Mouse (Mus musculus) brain, embryonic 14.5 days (tissue): ENCODE data around the gene Rasal3. TPM values are rescaled to one million over a fixed set of nuclear protein-coding genes. Genes with fewer than 3 reads are reported as not detected.

ENCODE experiments used
- DNase-seq: peaks from one replicate; pipeline ENCODE4 v3.0.0-alpha.2; 2011; ENCODE audit warnings: low read depth
- CTCF ChIP-seq: fragments of 200-500 bp; IDR thresholded peaks from 2 replicates; pipeline ENCODE4 v1.5.1; 2012; ENCODE audit warnings: inconsistent platforms, mild to moderate bottlenecking, moderate library complexity, borderline replicate concordance; ENCODE audit not compliant: insufficient read depth, insufficient read length; ENCODE audit errors: extremely low read depth
- POLR2A ChIP-seq: fragments of 200-500 bp; IDR thresholded peaks from 2 replicates; pipeline ENCODE4 v1.6.1; 2012; ENCODE audit warnings: mild to moderate bottlenecking, inconsistent platforms, borderline replicate concordance; ENCODE audit not compliant: poor library complexity, insufficient read depth, insufficient read length, severe bottlenecking; ENCODE audit errors: extremely low read depth
- polyA plus RNA-seq: library from polyadenylated mRNA; depleted of rRNA; stranded (reverse); fragments of >200 nt; gene quantifications from 2 replicates; pipeline ENCODE4 v1.2.3, GENCODE M21; 2012

The Rasal3 gene
- polyA plus RNA-seq, 1 experiment: 0.63 TPM

DNA sequence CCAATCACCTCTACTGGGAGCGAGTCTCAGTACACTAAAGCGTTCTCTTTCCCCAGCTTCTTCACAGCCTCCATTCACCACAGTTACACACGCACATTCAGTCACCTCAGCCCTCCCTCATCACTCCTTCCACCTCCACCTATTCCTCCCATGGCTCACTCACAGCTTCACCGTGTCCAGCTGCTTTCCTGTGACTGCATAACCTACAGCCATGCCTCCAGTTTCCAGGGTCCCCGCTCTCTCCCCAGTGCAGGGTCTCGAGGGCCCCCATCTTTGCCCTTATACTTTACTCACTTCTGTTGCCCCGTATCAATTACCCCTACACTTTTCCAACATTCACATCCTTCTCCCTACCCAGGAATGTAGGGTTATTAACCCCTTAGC is 15.4 kb downstream of the Rasal3 start:
- no peak for DNase-seq
- no peak for TF ChIP-seq CTCF
- TF ChIP-seq POLR2A: no peak

DNA sequence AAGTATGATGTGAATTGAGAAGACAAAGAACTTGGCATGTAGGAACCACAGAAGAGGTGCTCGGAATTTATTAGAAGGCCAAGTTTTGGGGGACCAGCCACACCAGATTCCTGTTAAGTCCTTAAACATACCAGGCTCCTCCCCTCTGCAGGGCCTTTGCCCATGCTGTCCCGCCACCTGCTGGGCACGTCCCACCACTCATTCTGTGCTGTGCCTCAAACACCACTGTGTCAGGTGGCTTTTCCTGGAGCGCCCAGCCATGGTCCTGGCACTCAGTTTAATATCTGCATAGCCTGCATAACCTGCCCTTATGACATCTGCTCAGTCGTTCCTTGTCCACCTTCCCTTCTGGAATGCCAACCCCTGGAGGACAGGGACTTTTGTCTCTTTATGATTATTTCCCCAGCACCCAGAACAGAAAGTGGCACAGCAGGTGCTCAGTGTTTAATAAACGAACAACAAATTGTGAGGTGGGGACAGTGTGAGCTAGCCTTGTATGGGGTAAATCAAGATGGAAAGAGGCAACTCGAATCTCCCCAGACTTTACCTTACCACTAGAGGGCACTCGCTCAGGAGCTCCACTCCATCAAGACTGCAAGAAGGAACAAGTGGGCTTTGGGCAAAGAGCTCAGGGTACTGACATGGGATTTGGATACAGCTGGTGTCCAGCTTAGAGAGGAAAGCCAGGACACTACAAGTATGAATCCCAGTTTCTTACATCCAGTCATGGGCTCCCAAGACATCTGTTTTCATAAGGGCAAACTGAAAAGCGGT is 16.5 kb downstream of the Rasal3 start:
- peak; percentile 25 for DNase-seq
- TF ChIP-seq POLR2A (no peak), CTCF (peak; percentile 59; the same call in 1 of the 2 replicates)

DNA sequence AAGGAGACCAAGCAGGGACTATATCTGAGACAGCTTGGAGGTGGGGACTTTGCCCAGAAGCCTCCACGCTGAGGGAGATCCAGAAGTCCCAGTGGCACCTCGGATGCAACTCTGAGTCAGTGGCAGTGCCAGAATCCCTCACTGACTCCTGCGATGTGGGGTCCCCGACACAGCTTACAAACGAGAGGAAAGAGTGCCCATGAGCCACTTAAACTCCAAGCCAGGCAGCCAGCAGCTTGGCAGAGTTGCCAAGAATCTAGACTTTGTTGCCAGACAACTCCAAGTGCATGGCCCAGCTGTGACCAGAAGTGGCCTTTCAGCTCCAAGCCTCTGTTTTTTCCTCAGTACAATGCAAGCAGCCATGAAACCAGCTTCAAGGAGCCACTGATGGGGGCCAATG is 19.7 kb downstream of the Rasal3 start:
- TF ChIP-seq POLR2A (no peak), CTCF (no peak)
- DNase-seq: no peak

DNA sequence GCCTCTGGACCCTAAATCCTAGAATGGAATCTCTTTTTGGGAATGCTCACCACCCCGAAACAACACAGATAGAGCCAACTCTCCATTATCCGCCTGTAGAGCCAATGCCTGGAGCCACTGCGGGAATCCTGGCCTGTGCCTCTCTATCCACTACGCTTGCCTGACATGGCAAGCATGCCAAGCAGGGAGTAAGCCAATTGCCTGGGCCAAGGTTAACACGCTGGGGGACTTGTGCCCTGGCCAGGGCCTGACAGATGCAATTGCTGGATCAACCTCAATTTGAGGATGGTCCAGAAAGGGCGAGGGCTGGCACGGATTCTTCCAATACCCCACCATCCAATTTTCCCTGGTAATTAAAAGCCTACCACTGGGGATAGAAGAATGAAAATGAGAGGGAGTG is 20.8 kb downstream of the Rasal3 start:
- TF ChIP-seq POLR2A (no peak), CTCF (no peak)
- DNase-seq: peak; percentile 69

DNA sequence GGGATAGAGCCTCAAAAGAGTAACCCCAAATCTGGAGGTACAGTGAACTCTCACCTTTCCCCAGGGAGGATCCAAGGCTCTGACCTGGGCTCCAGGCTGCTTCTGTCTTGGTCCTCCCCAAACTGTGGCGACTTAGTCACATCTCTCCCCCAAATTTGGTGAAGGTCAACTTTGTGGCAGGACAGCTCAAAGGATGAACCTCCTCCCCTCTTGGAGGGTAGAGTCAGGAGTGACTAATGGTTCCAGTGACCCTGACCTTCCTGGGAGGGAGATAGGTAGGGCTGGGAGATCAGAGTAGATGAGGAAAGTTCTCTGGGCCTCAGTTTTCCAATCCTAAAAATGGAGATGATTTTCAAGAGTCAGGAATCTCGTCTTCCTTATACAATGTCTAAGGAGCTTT is 24.6 kb downstream of the Rasal3 start:
- no peak for DNase-seq
- TF ChIP-seq POLR2A (no peak), CTCF (no peak)

DNA sequence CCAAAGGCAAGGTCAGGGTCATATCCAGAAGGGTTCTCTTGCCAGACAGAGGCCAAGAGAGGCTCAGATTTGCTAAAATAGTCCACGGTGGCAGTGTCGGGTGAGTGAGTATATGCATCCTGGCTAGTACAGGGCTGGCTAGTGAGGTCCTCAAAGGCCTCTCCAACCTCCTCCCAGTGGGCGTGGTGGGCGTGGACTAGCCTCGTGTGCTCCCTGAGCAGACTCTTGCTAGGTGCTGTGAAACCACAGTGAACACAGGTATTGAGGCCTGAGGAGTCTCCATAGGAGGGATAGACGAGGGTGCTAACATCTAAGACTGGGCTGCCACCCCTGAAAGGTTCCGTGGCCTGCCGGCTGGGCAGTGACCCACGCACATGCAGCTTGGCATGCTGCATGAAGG is 26.2 kb downstream of the Rasal3 start:
- TF ChIP-seq POLR2A: no peak
- no peak for DNase-seq

DNA sequence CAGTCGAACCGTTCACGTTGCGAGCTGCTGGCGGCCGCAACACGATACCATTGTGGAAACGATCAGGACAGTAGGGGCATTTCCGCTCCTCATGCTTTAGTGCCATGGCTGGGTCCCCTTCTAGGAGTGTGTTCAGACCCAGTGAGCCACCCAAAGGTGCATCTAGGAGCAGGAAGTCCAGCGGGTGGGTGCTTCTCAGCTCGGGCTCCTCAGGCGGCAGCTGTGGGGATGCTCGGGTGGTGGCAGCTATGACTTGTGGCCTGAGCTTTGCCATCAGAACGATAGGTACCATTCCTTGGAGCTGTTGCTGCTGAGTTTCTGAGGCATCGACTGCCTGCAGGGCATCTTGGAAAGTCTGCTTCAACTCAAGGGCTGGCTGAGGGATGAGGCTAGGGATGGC is 26.9 kb downstream of the Rasal3 start:
- no peak for DNase-seq
- TF ChIP-seq CTCF (no peak), POLR2A (no peak)

DNA sequence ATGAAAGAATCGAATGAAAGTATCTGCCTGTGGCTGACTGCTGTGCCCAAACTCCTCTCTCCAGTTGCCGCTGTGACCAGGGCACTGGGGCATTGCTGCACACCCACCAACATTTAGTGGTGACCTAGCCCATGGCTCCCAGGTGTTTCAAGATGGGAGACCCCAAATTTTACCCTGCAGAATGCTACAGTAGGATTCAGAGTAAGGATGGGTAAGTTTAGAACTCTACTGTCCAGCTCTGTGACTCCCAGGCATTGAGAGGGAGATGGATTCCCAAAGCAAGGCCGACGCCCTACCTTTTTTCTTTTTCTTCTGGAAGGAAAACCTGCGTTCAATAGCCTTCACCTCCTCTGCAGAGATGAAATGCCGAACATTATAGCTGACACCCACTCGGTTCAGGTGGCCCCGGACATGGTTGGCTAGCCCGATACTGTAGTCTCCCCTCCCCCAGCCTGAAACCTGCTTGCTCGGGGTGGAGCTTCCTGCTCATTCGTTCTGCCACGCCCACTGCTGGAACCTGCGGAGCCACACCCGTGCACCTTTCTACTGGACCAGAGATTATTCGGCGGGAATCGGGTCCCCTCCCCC is 34.3 kb downstream of the Rasal3 start:
- DNase-seq: no peak
- TF ChIP-seq POLR2A (no peak), CTCF (no peak)

DNA sequence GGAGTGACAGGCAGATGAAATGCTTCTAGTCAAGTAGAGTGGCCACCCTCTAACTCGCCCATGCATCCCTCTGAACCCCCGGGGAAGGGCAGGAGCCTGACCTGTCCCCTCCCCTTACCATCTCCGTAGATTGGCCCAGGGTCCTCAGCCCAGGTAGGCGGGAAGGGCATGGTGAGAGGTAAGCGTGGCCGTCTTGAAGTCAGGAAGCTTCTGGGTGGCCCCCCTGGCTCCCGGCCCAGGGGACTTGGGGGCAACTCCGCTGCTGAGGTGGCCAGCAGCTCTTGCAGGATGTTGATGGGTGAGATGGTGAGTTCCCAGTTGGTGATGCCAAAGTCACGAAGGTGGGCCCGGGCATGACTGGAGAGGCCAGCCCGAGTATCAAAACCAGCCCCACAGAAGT is 35.7 kb downstream of the Rasal3 start:
- no peak for TF ChIP-seq CTCF
- no peak for TF ChIP-seq POLR2A
- DNase-seq: no peak

DNA sequence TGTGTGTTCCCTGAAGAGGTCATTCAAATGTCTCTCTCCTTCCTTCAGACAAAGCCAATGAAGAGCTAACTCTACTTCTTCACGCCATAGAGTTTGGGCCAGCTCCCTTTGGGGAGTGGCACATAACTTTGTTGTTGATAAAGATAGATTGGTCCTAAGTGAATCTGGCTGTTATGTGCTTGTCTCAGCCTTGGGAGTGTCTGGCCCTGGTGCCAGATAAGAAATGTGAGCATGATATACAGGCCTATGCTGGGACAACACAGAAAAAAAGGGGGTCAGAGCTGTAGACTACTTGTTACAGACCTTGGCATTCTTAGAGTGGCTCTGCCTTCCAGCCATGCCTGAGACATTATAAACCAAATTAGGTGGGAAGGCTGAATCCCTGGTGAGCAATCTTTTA is 38.1 kb downstream of the Rasal3 start:
- no peak for TF ChIP-seq POLR2A
- no peak for TF ChIP-seq CTCF
- DNase-seq: no peak

DNA sequence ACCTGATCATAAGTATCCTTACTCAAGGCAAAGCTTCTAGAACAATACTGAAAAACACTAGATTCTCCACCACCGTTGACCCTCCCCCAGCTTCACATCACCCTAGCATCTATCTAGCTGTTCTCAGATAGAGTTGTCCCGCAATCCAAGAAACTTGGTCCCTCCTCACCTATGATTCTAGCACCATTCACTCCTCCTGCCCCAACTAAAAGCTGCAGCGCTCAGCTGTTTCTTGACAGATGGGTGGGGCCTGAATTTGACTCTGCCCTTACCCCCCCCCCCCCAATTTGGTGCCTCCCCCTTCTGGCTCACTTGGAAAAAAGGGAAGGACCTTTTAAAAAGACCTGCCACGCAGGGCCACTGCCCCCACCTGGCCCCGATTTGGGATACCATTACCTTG is 38.5 kb downstream of the Rasal3 start:
- TF ChIP-seq CTCF: no peak
- TF ChIP-seq POLR2A: no peak
- no peak for DNase-seq

DNA sequence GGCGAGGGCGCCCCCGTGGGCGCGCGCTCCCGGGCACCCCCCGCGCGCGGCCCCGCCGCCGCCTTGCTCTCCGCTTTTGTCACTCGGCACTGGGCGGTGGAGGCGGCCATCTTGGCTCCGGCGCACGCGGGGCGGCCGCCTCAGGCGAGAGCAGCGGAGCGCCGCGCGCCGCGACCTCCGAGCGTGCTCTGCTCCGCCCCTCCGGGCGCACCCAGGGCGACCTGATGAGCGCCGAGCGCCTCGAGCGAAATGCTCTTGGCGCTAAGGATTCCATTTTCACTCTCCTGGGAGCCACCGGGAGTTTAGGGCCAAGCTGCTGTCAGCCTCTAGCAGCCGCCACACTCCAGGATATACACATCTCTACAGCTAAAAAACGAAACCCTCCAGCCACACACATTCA is 39.1 kb downstream of the Rasal3 start:
- DNase-seq: peak; percentile 97
- TF ChIP-seq CTCF (no peak), POLR2A (peak; percentile 82)
